8 mouse cellular contexts compared by ENCODE assay signal in the genomic region with DNA sequence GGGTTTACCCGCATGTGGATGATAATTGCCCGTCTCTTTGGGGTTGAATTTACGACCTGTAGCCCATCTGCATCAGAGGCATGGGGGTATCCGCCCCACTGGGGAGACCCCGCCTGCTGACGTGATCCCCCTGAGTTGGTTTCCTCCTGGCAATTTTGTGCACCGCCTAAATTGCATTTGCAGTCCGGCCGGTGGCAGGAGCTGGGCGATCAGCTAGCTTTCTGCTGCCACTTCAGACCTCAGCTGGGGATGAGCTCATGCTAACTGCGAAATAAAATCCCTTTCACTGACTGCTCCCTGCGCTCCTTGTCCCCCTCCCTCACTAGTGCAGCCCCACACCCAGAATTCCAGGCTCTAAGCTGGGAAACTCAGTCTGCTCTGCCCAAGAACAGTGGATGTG. TPM values are rescaled to one million over a fixed set of nuclear protein-coding genes. Genes with fewer than 3 reads are reported as not detected.
DNase-seq lines count a peak whose midpoint lies in the region; ATAC-seq and TF ChIP-seq lines count a peak whose summit lies in the region.

No protein-coding gene starts in this region.

- peak overlapping the region; percentile 97 for H3K4me2 ChIP-seq in embryonic facial prominence, embryonic 13.5 days
- no peak overlapping the region for H3K4me2 ChIP-seq in intestine, embryonic 16.5 days (ENCODE audit: low read depth, low read length)
- H3K4me2 ChIP-seq in midbrain, embryonic 15.5 days: peak overlapping the region; percentile 94

- no peak for ATAC-seq in embryonic facial prominence, embryonic 13.5 days (ENCODE audit: insufficient number of reproducible peaks, insufficient read depth, low FRiP score, low TSS enrichment, low read depth)
- ATAC-seq in intestine, embryonic 16.5 days: no peak
- 0 out of 2 replicates have a peak, but pooled peaks have one; percentile 7 for ATAC-seq in midbrain, embryonic 15.5 days (replicated peaks)

- no peaks in the 10 kb centered on the region for H3K9me3 ChIP-seq in embryonic facial prominence, embryonic 13.5 days
- no peaks in the 10 kb centered on the region for H3K9me3 ChIP-seq in intestine, embryonic 16.5 days (ENCODE audit: control insufficient read depth, low read length)
- no peaks in the 10 kb centered on the region for H3K9me3 ChIP-seq in midbrain, embryonic 15.5 days

- peaks cover 55% of the 10 kb centered on the region for H3K27me3 ChIP-seq in embryonic facial prominence, embryonic 13.5 days
- H3K27me3 ChIP-seq in intestine, embryonic 16.5 days (replicated peaks; ENCODE audit: control insufficient read depth, insufficient read depth, low read length): peaks cover 27% of the 10 kb centered on the region
- 0 out of 2 replicates have a peak, but pooled peaks cover 5% of the 10 kb centered on the region for H3K27me3 ChIP-seq in midbrain, embryonic 15.5 days (replicated peaks)

- H3K27ac ChIP-seq in cortical plate, adult 2 months (ENCODE audit: insufficient read depth, low read length): peak overlapping the region; percentile 82; the same call in 1 of the 2 replicates
- H3K27ac ChIP-seq in embryonic facial prominence, embryonic 13.5 days: no peak overlapping the region
- H3K27ac ChIP-seq in intestine, embryonic 16.5 days (ENCODE audit: low read length): no peak overlapping the region
- H3K27ac ChIP-seq in midbrain, embryonic 15.5 days: peak overlapping the region; percentile 2; the same call in 1 of the 2 replicates

- TF ChIP-seq CTCF in cortical plate, adult 2 months (IDR thresholded peaks at IDR 0.05; ENCODE audit: extremely low read depth, insufficient read depth, low read length): no peak

- H3K9ac ChIP-seq in embryonic facial prominence, embryonic 13.5 days: 0 out of 2 replicates have a peak overlapping the region, but pooled peaks have one; percentile 16
- no peak overlapping the region for H3K9ac ChIP-seq in intestine, embryonic 16.5 days (ENCODE audit: low read depth, low read length)
- peak overlapping the region; percentile 87 for H3K9ac ChIP-seq in midbrain, embryonic 15.5 days

- WGBS in embryonic facial prominence, embryonic 13.5 days: 2% methylated on average over 12 of the region's 12 CpGs
- WGBS in intestine, embryonic 16.5 days: 4% methylated on average over 12 of the region's 12 CpGs
- WGBS in midbrain, embryonic 15.5 days: 0% methylated on average over 12 of the region's 12 CpGs

- H3K4me1 ChIP-seq in cortical plate, adult 2 months (ENCODE audit: control insufficient read depth, insufficient read depth, low read length): no peaks in the 10 kb centered on the region; the same call in 1 of the 2 replicates
- peaks cover 31% of the 10 kb centered on the region for H3K4me1 ChIP-seq in embryonic facial prominence, embryonic 13.5 days
- H3K4me1 ChIP-seq in intestine, embryonic 16.5 days (ENCODE audit: control insufficient read depth, insufficient read depth, low read length): peaks cover 4% of the 10 kb centered on the region; the same call in 1 of the 2 replicates
- peaks cover 22% of the 10 kb centered on the region for H3K4me1 ChIP-seq in midbrain, embryonic 15.5 days

- no peaks in the 10 kb centered on the region for H3K36me3 ChIP-seq in embryonic facial prominence, embryonic 13.5 days
- H3K36me3 ChIP-seq in intestine, embryonic 16.5 days (ENCODE audit: control insufficient read depth, insufficient read depth, low read length): no peaks in the 10 kb centered on the region
- H3K36me3 ChIP-seq in midbrain, embryonic 15.5 days (replicated peaks): no peaks in the 10 kb centered on the region

- peak; percentile 67; the same call in 1 of the 2 replicates for TF ChIP-seq POLR2A in cortical plate, adult 2 months (IDR thresholded peaks at IDR 0.05; ENCODE audit: extremely low read depth, insufficient read depth, low read length)

- DNase-seq in thymus, postnatal 14 days: no peak
- no peak for DNase-seq in adrenal gland, adult 2 months
- DNase-seq in cerebellum, adult 9-11 months: no peak
- no peak for DNase-seq in kidney, postnatal 14 days

- peak overlapping the region; percentile 97 for H3K4me3 ChIP-seq in cortical plate, adult 2 months (ENCODE audit: insufficient read depth, low read length)
- H3K4me3 ChIP-seq in embryonic facial prominence, embryonic 13.5 days: peak overlapping the region; percentile 57
- H3K4me3 ChIP-seq in intestine, embryonic 16.5 days (ENCODE audit: low read length): 0 out of 2 replicates have a peak overlapping the region, but pooled peaks have one; percentile 47
- H3K4me3 ChIP-seq in midbrain, embryonic 15.5 days: peak overlapping the region; percentile 85

RNA-seq across cellular contexts. Expression of a gene that starts 1.5 kb away (rescaled TPM):
- 44.0 and 48.2 TPM in 2 replicates for polyA plus RNA-seq in cortical plate, adult 2 months (2012; rRNA removed)
- polyA plus RNA-seq in embryonic facial prominence, embryonic 13.5 days (2015; fragmentation: Nextera tagmentation; extraction: Ambion mirVana): 3.1 and 4.4 TPM in 2 replicates
- polyA plus RNA-seq in intestine, embryonic 16.5 days (2015; fragmentation: Nextera tagmentation; extraction: Ambion mirVana): 0.70 and 1.0 TPM in 2 replicates
- polyA plus RNA-seq in midbrain, embryonic 15.5 days (2015; fragmentation: Nextera tagmentation; extraction: Ambion mirVana): 25.7 and 30.1 TPM in 2 replicates
- total RNA-seq in adrenal gland, adult 2 months (2021): 1 to 10 TPM; 1.2 to 1.3 TPM
- 0.42 and 0.64 TPM in 2 replicates for polyA plus RNA-seq in adrenal gland, adult 2 months (2012; rRNA removed)

Comparison
In these comparisons a context has a peak if more than half of its experiments do, and no peak if none do; other contexts are left out.
1. H3K27ac ChIP-seq: peak in cortical plate, adult 2 months (single experiment) and midbrain, embryonic 15.5 days (single experiment); none in embryonic facial prominence, embryonic 13.5 days (single experiment) and intestine, embryonic 16.5 days (single experiment).
2. H3K4me3 ChIP-seq: peak in every context shown above with its lines; median percentile 97 in cortical plate, adult 2 months; 85 in midbrain, embryonic 15.5 days; 57 in embryonic facial prominence, embryonic 13.5 days; 47 in intestine, embryonic 16.5 days.